Mouse (Mus musculus) telencephalon, adult 2 months (tissue): ENCODE data around the gene Kat2a.
"Not testable (repeated sequence)": the region's sequence is repeated elsewhere in the genome, so short reads cannot be mapped to it uniquely, and the experiment has no call there.

ENCODE experiments used
- DNase-seq: peaks from one replicate; pipeline ENCODE4 v3.0.0-alpha.2; 2011; ENCODE audit warnings: low read depth, low spot score

The Kat2a gene

DNA sequence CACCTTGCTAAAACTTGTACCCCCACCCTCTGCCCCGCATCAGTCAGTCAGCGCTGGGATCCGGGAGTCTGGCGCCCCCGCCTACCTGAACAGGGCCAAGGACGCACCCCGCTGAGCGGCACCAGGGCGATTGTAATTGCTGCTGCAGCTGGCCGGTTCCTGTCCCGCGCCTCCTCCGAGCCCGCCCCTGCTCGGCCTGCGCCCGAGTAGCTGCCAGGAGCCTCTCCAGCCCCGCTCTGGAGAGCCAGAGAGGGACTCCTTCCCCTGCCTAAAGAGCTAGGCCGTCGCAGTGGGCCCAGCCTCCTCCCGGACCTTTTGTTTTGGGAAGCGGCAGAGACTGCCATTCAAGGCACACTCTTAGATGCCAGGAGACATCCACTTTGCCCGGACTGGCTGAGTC is 39.1 kb downstream of the Kat2a start:
- DNase-seq, result no peak

DNA sequence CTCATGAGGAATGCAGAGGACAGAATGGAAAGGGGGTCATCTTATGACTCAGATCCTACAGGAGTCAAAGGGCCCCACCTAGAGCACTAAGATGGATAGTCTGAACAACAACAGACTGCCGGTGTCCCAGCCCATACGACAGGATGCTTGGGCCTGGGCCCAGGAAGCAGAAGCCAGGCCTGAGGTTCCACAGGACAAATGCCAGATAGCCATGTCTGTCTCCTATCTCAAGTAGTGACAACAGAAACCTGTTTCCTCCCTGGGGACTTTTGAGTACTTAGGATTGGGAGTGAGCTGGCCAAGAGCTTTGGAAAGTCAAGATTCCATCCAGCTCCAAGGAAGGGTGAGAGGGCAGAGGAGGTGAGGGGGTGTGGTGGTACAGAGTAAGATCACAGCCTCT is 40.3 kb downstream of the Kat2a start:
- DNase-seq, result no peak

DNA sequence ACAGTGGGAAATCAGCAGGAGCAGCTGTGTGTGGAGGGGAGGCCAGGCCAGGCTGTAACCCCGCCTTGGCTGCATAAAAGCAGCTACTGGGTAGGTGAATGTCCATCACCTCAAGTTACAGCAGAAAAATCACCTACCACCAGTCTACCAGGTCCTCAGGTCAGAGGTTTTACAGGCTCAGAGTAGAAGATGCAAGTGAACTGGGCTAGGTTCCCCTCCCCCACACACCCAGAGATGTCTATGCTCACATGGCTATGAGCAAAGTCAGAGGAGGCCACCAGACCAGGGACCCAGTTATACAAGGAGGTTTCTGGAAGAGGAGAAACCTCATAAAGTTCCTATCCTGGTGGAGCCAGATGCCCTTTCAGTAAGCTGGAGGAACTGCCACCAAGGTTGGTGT is 41.2 kb downstream of the Kat2a start:
- DNase-seq, result no peak

DNA sequence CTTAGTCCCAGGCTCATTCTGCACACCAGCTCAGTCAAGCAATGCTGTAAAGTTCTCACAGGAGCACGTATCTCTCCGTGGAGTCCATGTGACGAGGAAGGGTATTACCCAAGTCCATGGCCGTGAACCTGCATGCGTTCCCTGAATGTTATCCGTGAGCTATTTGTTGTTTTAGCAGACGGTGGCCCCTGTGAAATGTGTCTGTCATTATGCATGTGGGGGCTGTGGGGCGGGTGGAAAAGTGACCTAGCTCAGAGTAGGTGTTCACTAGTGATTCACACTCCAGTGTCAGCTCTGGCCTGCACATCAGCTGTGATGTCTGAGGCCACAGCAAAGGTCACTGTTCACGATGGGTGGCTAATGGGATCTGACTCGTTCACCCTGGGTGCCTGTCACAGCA is 52.5 kb downstream of the Kat2a start:
- DNase-seq, result no peak

DNA sequence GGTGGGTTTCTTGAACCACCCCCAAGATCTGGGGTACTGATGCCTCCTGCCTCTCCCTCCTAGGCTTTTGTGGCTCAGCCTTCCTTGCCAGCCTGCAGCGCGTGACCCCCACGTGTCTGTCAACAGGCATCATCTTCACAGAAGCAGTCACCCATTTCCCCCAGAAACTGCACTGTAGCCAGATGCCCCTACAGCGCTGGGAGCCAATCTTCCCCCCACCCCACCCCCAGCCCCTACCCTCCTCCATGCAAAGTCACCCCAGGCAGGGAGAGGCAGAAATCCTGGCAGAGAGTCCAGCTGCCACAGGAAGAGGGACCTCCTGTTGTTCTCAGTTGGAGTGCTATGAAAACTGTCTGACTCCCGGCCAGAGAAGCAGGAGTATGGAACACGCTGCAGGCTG is 55.8 kb downstream of the Kat2a start:
- DNase-seq, result no peak

DNA sequence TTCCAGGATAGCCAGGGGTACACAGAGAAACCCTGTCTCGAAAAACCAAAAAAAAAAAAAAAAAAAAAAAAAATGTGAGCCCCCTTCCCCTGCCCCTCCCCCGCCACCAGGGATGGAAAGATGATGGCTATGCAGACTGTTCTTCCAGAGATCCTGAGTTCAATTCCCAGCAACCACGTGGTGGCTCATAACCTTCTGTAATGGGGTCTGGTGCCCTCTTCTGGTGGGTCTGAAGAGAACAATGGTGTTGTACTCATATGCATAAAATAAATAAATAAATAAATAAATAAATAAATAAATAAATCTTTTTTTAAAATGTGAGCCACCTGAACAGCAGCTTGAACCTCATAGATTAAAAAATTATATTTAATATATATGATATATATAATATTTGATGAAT is 56.7 kb downstream of the Kat2a start:
- not testable (repeated sequence) for DNase-seq
